Mouse (Mus musculus) olfactory bulb, adult 2 months (tissue): ENCODE results near the gene B4galt3. TPM values are rescaled to one million over a fixed set of nuclear protein-coding genes. Genes with fewer than 3 reads are reported as not detected.
A peak's percentile ranks its signal among the peaks of the same experiment; 100 is the strongest.

ENCODE experiments used
- H3K27ac ChIP-seq: fragments of 200-500 bp; 2 replicates; pipeline ENCODE4 v1.5.1; 2012; ENCODE audit warnings: low read depth, low read length; ENCODE audit not compliant: insufficient read depth
- H3K4me1 ChIP-seq: fragments of 200-500 bp; 2 replicates; pipeline ENCODE4 v1.6.1; 2012; ENCODE audit warnings: low read length; ENCODE audit not compliant: control insufficient read depth, insufficient read depth
- H3K4me3 ChIP-seq: fragments of 200-500 bp; 2 replicates; pipeline ENCODE4 v1.5.1; 2012; ENCODE audit warnings: mild to moderate bottlenecking, low read depth, low read length, moderate library complexity; ENCODE audit not compliant: insufficient read depth
- CTCF ChIP-seq: fragments of 200-500 bp; IDR thresholded peaks from 2 replicates; pipeline ENCODE4 v1.5.1; 2012; ENCODE audit warnings: low read depth, mild to moderate bottlenecking, low read length, moderate library complexity; ENCODE audit not compliant: insufficient read depth
- POLR2A ChIP-seq: fragments of 200-500 bp; IDR thresholded peaks from 2 replicates; pipeline ENCODE4 v1.6.1; 2012; ENCODE audit warnings: mild to moderate bottlenecking, low read depth, low read length, moderate library complexity; ENCODE audit not compliant: insufficient read depth
- WGBS: fragments of 180-500 bp; shearing (Covaris S2); methylation state at CpG from one replicate; pipeline ENCODE4 v1.1.7; 2018; 5-methylcytosine and 5-hydroxymethylcytosine counted together
- polyA plus RNA-seq: library from polyadenylated mRNA; stranded (reverse); fragments of >200 nt; gene quantifications from 2 replicates; pipeline ENCODE4 v1.2.4, GENCODE M21; 2012; ENCODE audit warnings: low replicate concordance; ENCODE audit not compliant: missing spikeins, insufficient read depth, insufficient read length

The B4galt3 gene
- polyA plus RNA-seq, 1 experiment = not detected

GRCm38 (mm10) chr1:171279721-171280120, 9.6 kb downstream of the B4galt3 start:
- Histone ChIP-seq H3K27ac (no peak overlapping the region), H3K4me3 (no peak overlapping the region), H3K4me1 (peaks cover 17% of the 10 kb centered on the region)
- WGBS = 60% methylated on average over 5 of the region's 5 CpGs
- TF ChIP-seq CTCF (no peak), POLR2A (no peak)

- H3K27ac ChIP-seq = no peak overlapping the region
- TF ChIP-seq CTCF = no peak
- TF ChIP-seq POLR2A = no peak
- H3K4me1 ChIP-seq = peaks cover 22% of the 10 kb centered on the region
- H3K4me3 ChIP-seq = peak overlapping the region; percentile 82
- WGBS = 2% methylated on average over 25 of the region's 25 CpGs
Observed at GRCm38 (mm10) chr1:171280250-171280915, 10.3 kb downstream of the B4galt3 start.

GRCm38 (mm10) chr1:171280916-171281527, 10.9 kb downstream of the B4galt3 start, which contains the start of gene Ppox:
Gene Ppox, minus strand, starts transcription at chr1:171281186.
- TF ChIP-seq POLR2A = peak; percentile 18; the same call in 1 of the 2 replicates
- no peak for TF ChIP-seq CTCF

GRCm38 (mm10) chr1:171281528-171281923, 11.4 kb downstream of the B4galt3 start:
- Histone ChIP-seq H3K27ac (peak overlapping the region; percentile 45), H3K4me1 (peaks cover 26% of the 10 kb centered on the region), H3K4me3 (peak overlapping the region; percentile 66)
- WGBS = under 1% methylated on average over 10 of the region's 10 CpGs
- TF ChIP-seq CTCF = peak; percentile 49
- no peak for TF ChIP-seq POLR2A

More at GRCm38 (mm10) chr1:171280916-171281527, 10.9 kb downstream of the B4galt3 start, which contains the start of gene Ppox:
- Histone ChIP-seq H3K27ac (peak within 1 kb of the TSS; percentile 45), H3K4me3 (peak within 1 kb of the TSS; percentile 82), H3K4me1 (peaks cover 22% of the 10 kb centered on the region)
- WGBS = under 1% methylated on average over 26 of the region's 26 CpGs

GRCm38 (mm10) chr1:171282086-171282805, 12.1 kb downstream of the B4galt3 start:
- TF ChIP-seq POLR2A (no peak), CTCF (no peak)
- peaks cover 29% of the 10 kb centered on the region for H3K4me1 ChIP-seq
- H3K4me3 ChIP-seq = no peak overlapping the region
- H3K27ac ChIP-seq = no peak overlapping the region
- WGBS = 69% methylated on average over 18 of the region's 18 CpGs

GRCm38 (mm10) chr1:171283188-171284160, 13.3 kb downstream of the B4galt3 start:
- Histone ChIP-seq H3K27ac (no peak overlapping the region), H3K4me1 (peaks cover 29% of the 10 kb centered on the region), H3K4me3 (no peak overlapping the region)
- 87% methylated on average over 18 of the region's 18 CpGs for WGBS
- TF ChIP-seq CTCF = no peak
- TF ChIP-seq POLR2A = no peak

GRCm38 (mm10) chr1:171284491-171284890, 14.4 kb downstream of the B4galt3 start:
- TF ChIP-seq CTCF (no peak), POLR2A (no peak)
- no peak overlapping the region for H3K27ac ChIP-seq
- H3K4me1 ChIP-seq = peaks cover 29% of the 10 kb centered on the region
- 80% methylated on average over 15 of the region's 15 CpGs for WGBS
- H3K4me3 ChIP-seq = no peak overlapping the region

GRCm38 (mm10) chr1:171285096-171285892, 15.2 kb downstream of the B4galt3 start:
- H3K27ac ChIP-seq = no peak overlapping the region
- H3K4me1 ChIP-seq = peaks cover 24% of the 10 kb centered on the region
- WGBS = 81% methylated on average over 20 of the region's 20 CpGs
- no peak overlapping the region for H3K4me3 ChIP-seq
- TF ChIP-seq POLR2A (no peak), CTCF (no peak)
